Mouse (Mus musculus) inflammation-experienced regulatory T-cells, adult 6 months (primary cell): Measurements from ENCODE around the gene Chd5. TPM values are rescaled to one million over a fixed set of nuclear protein-coding genes. Genes with fewer than 3 reads are reported as not detected.

Experiments used
- ATAC-seq: one replicate; pipeline ENCODE4 v1.8.0; 2017
- polyA plus RNA-seq, 3 experiments: library from polyadenylated mRNA; unstranded; fragments of 100-300 nt; shearing (Covaris generic); gene quantifications; one replicate each; pipeline ENCODE4 v1.2.1; 2017

Chd5 gene
- polyA plus RNA-seq, 3 experiments from 2014 or later: 0.05 to 0.11 TPM; not detected in 1

DNA sequence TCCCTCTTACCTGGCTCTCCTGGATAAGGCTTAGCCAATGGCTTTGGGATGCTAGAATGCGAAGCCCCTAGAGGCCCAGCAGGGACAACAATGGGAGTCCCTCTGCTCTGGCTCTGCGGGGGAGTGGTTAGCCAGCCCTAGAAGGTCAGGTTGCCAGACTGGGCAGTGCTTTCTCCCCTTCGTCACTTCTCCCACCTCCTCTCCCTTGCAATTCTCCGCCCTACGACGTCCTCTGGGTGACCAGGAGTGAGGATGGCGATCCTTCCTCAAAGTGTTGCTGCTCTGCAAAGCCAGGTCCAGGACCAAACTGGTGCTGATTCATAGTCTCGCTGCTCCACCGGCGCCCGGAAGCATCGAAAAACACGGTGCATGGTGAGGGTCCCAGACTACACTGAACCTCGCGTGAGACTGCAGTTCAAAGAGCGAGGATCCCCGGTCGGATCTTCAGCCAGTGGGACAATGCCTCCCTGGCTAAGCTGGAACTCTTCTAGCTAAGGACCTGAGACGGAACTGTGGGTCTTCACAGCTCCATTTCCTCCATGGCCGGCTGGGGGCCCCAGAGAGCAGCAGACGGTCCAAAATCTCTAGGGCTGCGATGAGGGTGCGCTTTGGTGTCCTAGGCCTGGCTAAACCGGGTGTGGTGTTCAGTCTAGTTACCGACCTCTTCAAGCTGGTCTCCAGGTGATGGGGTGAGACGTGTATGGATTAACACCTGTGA is 19.8 kb upstream of the Chd5 start, which contains the start of gene Rnf207:
Gene Rnf207 (minus strand): TSS at position 477 of the 718 bp plus-strand sequence.
- peak; percentile 70 for ATAC-seq

DNA sequence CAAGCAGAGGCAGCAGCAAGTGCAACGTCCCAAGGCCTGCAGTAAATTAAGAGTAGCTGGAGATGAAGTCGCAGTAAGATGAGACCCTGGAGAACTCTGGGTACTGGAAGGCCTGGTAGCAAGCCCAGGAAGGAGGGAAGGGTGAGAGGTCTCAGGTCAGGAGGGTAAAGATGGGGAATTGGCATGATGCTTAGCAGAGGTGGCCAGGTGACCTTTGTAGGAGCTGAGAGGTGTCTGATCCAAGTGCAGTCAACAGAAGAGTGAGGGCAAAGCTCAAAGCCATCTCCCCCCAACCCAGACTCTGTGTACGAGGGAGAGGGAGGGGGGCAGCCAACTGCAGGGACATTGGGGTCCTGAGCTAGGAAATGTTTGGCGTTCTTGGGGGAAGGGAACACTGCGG is 17.0 kb upstream of the Chd5 start:
- no peak for ATAC-seq

DNA sequence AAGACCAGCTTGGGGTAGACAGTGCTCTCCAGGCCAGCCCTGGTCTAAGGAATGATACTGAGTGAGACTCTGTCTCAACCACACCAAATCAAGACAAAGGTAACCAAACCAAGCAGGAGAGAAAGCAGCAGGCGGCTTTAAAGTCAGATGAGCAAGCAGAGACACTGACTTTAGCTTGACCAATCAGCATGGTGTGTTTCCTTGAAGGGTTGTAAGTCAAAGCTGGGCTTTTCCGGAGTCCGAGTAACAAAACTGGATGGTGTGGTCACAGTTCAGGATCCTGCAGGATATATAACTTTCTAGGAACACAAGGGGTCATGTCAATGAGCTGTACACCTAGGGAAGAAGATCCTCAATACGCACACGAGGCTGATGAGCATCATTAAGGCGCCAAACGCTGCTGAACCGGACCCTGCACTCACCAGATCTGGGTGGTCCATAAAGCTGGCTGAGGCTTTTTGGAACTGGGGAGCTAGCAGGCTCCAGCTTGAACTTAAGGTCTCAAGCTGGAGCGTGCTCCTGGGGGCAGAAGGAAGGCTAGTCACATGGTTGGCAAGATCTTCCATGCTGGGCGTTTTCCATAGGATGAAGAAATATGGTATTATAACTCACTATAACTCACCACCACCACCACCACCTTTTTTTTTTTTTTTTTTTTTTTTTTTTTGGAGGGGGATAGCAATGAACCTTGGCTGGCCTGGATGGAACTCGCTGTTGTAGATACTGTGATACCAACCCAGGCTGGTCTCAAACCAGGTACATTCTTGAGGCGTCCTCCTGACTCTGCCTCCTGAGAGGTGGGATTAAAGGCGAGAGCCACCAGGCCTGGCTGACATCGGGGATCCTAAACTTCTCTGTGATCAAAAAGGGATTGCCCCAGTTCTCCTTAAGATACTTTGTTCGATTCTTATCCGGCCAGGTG is 13.5 kb upstream of the Chd5 start:
- ATAC-seq: no peak

DNA sequence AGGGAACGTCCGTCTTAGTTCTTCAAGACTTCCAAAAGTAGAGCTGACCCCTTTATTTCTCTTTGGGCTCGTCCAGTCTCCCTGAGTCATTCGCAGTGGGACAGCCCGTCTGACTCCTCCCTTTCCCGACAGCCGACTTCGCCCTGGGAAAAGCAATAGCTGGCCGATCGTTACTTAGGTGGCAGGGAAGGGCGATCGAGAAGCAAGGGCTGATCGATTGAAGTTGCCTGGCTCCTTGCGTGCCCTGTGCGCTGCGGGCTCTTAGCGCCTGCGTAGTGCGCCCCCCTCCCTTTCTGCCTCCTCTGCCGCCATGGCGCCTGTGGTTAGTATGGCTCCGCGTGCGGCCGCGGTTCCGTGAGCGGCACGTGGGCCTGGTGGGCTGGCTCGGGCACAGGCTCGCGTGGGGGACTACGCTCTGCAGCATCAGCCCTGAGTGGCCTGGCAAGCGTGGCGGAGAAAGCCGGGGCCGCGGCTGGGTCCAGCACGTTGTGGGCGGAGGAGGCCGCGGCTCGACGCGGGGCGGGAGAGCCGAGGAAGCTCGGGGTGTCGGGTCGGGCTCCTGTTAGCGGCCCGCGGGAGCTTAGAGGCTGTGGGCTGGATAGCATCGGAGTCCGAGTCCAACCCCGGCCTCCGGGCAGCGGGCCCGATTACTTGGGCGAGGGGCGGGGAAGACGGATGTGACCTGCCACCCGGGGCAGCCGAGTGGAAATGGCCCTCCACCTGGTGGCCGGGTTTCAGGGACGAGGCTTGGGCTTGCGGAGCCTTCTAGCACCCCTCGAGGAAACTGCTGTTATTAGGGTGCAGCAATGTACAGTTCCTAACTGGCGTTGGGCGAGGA is 12.7 kb upstream of the Chd5 start, which contains the start of gene Rpl22:
Gene Rpl22 (plus strand): TSS at position 169 of the 838 bp plus-strand sequence.
- ATAC-seq: peak; percentile 99

DNA sequence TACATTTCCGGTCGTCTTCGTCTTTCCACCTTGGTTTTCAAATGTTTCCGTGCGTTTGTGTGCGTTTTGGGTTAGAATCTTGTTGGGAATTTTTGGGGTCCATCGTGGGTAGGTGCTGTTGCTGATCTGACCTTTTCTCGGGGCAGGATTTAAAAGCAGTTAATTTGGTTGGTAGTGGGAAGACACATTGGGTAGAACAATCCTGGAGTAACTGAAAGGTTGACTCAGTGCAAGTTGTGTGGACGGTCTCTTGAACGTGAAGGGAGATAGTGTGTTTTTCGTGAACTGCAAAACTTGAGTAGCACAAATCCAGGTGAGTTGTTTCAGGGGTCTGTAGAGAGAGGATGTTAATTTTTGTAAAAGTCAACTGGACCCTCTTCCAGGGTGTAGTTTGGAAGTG is 11.9 kb upstream of the Chd5 start:
- ATAC-seq: no peak

DNA sequence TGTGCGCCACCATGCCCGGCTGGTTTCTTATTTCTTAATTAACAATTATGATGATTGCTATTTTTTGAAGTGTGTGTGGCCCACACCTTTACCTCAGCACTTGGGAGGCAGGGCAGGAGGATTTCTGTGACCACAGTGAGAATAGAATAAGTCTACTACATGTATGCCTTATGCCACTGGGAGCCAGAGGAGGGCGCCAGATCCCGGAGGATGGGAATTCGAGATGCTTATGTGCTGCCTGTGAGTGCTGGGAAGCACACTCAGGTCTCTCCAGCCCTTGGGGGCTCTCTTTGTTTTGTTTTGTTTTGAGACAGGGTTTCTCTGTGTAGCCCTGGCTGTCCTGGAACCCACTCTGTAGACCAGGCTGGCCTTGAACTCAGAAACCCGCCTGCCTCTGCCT is 9.8 kb upstream of the Chd5 start:
- no peak for ATAC-seq

DNA sequence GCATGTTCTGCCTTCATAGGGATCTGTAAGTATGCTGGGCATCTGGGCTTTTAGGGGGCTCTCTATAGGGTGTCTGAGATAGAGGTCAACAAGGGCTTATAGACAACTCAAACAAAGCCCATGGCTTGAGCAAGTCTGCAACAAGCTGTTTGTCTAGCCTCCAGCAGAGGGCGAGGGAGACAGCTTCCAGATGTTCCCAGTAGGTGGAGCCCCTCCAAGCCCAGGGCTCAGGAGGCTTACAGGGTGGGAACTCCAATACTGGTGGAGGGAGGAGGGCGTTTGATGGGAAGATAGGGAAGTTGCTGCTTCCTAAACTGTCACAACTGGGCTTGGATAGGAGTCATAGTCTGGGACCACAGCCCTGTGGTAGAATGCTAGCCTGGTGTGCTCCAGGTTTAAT is 5.5 kb upstream of the Chd5 start:
- peak; percentile 70 for ATAC-seq

DNA sequence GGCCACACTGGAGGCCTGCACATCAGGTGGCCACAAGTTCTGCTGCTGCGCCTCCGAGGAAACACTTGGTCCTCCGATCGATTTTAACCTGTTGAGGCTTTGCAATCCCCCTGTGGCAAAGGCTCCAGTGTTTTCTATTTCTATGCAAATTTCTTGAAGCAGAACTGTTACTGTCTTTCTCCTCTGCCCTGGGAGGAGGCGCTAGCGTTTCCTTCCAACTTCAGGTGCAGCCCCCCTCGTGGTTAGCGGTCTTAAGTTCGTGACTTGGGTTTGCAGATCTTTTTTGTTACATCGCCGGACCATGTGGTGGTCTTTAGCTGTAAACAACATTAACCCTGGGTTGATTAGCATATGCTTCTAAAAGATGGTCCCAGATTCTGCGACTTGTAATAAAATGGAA is 4.9 kb upstream of the Chd5 start:
- ATAC-seq: no peak

DNA sequence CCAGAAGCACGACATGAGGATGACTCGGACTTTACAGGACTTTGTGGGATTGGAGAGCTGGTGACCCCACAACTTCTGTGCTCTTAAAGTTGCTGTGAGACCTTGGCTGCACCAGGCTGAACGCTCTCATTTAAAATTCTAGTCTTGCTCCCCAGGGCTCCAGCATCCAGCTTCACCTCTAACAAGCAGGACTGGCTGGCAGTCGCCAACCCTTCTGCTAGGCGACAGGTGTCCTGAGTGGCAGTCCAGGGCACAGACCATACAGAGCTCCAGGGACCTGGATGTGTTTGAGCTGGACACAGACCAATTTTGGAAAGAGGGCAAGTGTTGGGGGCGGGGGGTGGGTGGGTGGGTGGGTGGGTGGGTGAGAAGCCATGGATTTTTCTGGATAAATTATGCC is 679 bp upstream of the Chd5 start:
- no peak for ATAC-seq

DNA sequence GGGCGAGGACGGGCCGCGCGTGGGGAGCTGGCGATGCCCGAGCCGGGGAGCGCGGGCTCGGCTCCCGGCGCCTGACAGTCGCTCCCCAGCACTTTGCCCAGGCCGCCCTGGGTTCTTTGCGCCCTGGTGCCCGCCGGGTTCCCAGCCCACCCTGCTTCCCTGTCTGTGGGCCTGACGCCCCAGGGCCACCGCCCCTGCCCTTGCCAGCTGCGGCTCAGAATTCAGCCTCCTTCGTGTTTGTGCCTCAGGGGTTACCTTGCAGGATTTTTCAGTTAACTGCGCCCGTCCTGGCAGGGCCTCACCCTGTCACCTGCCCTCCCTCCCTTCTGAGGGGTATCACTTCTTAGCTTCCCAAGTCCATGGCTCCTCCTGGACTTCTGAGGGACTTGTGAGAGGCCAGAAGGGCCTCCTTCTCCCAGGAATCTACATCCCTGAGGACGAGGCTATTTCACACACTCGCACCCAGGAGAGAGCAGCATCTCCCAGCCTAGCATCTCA is 891 bp downstream of the Chd5 start:
- ATAC-seq: no peak

DNA sequence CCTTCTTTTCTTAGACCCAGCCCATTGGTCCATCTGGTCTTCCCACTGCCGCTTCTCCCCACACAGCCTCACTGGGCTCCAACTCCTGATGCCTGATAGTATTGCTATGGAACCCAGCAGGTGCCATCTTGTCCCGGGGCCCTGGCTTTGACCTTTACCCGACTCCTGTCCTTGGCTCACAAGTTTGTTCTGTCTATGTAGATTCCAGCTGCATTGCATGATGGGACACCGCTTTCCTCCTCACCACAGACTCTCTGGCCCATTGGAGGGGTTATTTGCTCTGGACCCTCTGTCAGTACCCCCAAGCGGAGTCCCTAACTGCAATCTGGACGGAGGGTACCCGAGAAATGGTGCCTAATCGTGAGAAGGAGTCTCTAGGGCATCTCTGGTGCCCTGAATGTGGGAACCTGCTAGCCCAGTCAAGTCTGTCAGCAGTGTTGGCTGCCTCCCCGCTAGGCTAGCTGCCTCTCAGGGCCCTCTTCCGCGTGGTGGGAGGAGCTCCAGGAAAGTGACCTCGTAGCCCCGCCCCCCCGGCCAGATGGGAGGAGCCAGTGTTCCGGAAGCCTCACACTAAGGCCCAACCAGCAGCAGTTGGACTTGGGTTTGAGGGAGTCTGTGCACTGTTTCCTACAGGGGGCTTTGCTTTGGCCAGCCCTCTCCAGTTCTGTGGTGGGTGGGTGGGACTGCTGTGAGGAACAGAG is 2.3 kb downstream of the Chd5 start:
- ATAC-seq: no peak

DNA sequence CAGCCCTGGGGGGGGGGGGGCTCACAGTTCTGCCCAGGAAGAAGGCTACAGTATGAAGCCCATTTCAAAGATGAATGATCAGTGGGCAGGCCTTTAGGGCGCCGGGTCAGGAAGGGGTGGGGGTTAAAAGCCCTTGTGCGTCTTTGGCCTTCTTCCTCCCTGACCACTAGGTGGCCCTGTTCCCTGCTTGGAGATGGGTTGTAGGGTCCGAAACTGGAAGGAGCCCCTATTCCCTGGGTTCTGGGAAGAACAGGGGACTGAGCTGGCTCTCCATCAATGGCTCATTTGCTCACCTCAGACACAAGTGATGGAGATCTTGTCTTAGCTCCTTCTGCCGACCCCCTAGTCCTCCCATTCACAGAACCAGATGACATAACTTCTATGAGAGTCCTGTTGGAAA is 4.8 kb downstream of the Chd5 start:
- no peak for ATAC-seq

DNA sequence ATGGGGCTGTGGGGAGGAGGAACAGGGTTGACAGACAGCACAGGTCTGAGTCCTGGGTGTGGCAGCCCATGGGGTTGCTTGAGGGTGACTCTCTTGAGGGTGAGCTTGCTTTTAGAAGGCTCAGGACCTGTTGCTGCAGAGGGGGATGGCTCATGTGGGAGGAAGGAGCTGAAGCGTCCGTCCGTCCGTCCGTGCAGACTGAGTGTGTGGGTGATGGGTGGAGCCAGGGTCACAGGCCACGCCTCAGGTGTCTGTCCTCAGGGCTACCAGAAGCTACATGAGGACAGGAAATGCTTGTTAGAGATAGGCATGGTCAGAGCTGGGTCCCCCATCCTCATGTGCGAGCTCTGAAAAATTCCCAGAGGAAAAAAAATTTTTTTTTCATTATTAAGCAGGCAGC is 6.2 kb downstream of the Chd5 start:
- no peak for ATAC-seq

DNA sequence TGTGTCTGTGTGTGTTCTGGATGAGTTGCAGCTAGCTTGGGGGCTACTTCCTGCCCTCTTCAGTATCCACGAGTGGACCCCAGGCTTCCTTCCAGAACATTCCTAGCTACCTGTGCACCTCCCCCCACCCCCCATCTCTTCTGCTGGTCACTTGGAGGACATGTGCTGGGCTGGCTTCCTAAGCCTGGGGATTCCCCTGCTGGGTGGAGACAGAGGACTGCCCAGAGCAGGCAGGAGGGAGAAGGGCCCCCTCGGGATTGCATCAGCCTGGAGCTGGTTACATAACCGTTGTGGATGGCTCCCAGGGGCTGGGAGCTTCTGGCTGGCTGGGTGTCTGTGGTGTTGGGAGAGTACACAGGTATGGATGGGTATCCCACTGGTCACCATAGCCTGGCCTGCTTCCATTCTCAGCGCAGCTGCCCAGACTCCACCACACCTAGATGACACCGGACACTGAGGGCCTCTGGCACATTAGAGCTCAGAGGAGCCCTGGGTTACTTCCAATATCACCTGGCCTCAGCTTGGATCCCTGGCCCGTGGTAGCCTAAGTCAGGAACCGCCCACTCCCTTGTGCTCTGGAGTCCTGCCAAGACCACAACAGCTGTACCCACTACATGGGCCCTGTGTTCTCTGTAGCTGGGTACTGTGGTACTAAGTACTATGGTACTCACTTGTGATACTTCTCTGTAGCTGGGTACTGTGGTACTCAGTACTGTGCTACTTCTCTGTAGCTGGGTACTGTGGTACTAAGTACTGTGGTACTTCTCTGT is 6.9 kb downstream of the Chd5 start:
- ATAC-seq: no peak

DNA sequence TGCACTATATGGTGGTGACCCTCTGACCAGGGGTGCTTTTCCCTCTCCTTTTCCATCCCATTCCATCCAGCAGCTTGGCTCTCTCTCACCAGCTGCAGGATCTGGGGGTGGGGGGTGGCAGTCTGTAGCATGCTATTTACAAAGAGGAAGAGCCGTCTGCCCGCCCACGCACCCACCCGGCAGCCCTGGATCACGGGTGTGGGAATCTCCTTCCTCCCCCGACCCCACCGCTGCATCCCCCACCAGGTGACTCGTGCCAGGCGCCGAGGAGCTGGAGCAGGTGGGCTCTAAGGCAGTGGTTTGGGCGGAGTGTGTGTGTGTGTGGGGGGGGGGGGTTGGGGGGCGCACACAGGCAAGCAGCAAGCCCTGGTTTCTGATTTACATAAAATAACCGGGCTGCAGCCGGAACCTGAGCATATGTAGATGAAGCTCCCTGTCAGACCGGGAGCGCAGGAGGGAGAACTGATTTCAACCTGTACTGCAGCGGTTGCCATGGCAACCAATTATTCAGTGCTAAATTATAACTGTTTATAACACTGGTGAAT is 11.5 kb downstream of the Chd5 start:
- no peak for ATAC-seq

DNA sequence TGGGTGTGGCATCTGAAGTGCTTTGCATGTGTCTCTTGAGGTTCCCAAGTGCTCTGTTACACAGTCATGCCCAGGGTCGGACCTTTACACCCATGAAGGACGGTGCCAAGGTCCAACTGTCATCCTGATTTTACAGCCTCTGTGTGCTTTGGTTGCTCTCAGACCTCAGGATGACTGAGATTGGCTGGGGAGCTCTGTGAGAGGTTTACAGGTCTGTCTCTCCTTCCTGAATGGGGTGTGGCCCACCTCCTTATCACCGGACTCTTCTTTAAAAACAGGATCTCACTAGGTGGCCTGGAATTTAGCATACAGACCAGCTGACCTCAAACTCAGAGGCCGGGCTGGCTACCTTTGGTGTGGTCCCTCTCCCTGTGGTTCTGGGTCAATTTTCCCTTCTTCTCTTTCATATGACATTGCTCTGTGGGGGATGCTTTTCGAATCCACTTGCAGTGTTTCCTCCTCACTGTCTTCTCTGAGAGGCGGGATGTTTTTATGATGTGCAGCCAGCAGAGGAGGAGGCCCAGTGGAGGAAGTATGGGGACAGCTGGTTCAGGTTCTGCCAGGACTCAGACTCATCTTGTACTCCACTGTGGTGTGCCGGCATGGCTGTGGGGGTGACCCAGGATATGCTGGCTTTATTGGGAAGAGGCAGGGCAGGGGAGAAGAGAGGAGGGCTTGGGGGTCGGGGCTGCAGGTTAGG is 12.4 kb downstream of the Chd5 start:
- ATAC-seq: no peak

DNA sequence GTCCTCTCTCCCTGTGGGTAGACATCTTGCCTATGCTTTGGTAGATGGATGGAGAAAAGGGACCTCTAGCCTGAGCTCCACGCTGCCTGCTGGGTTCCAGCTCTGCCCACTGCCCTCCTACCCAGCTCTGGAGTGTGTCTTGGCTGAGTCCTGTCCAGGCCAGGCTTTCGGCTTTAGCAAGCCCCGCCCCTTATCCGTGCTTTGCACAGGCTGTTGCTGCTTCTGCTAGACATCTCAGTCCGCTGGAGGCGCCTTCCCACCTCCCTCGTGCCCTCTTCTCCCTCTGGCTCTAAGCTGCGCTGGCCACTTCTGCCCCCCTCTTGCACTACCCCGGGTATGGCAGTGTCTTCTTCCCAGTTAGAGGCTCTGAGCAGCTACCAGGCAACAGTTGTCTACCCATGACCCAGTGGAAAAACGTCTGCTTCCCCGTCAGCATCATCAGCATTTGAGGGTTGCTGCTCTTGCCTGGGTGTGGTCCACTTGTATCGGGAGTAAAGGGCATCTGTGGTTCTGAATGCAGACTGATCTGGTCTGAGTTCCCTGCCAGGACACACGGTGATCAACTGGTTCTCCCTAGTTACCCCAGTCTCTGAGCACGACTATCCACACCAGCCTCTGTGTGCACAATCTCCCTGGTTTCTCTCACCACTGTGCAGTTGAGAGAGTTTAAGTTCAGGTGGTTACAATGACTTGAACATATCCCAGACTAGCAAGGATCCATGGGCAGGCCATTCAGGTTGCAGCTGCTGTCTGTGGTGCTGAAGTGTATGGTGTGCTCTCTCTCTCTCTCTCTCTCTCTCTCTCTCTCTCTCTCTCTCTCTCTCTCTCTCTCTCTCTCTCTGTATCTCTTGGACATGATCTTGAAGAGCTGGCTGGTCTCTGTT is 13.2 kb downstream of the Chd5 start:
- no peak for ATAC-seq

DNA sequence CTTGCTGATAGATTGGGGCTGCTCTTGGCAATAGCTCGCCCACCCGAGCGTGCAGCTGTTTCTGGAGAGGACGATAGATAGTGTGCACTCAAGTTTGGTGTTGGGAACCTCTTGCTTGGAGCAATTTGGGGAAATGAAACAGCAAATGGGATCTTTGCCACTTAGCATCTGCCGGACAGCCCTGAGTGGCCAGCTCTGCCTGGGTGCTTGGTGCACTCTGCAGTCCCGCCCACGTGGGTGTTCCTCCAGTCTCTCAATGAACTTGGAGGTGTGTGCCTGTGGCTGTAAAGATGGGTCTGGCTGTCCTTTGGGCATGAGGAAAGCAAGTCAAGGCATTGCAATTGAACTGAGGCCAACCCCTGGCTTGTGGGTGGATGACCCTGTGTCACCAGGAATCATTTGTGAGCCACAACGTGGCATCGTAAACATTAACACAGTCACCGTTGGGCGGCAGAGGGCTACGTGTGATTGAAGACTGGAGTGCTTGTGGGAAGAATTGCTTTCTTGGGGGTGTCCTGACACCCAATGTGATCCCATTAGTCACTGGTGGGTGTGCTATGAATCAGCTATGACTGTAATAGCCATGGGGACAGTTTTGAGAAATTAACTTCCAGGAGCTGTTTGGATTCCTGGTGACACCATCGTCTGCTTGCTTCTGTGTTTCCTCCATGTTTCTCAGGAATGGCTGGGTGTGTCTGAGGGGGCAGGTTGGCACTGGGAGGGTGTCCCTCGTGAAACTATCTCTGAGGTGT is 15.6 kb downstream of the Chd5 start:
- ATAC-seq: no peak
